Mouse (Mus musculus) MEL (cell line): ENCODE measurements around the gene Mindy4b-ps. TPM values are rescaled to one million over a fixed set of nuclear protein-coding genes. Genes with fewer than 3 reads are reported as not detected.

Experiments
- DNase-seq: peaks from one replicate; pipeline ENCODE4 v3.0.0; 2011; ENCODE audit warnings: low read depth, low spot score
- H3K27ac ChIP-seq: 2 replicates; pipeline ENCODE4 v1.5.1; 2012; ENCODE audit warnings: low read depth, mild to moderate bottlenecking, control low read depth, low read length, moderate library complexity; ENCODE audit not compliant: control insufficient read depth
- H3K27me3 ChIP-seq, 2 experiments: fragments of 150-350 bp in 1 of 2; sonication (generic) in 1 of 2; 2 replicates each; pipeline ENCODE4 v1.6.1; 2012; ENCODE audit warnings: low read length in 2 of 2, mild to moderate bottlenecking in 2 of 2, improper control_type of control experiment in 1 of 2, moderate library complexity in 1 of 2; ENCODE audit not compliant: insufficient read depth in 2 of 2, control insufficient read depth in 1 of 2
- H3K36me3 ChIP-seq, 2 experiments: 2 replicates each; pipeline ENCODE4 v1.6.1; 2012 to 2014; ENCODE audit warnings: low read length in 2 of 2, improper control_type of control experiment in 1 of 2, inconsistent platforms in 1 of 2, mild to moderate bottlenecking in 1 of 2; ENCODE audit not compliant: insufficient read depth in 2 of 2, control insufficient read depth in 1 of 2
- H3K4me1 ChIP-seq, 2 experiments: fragments of 150-350 bp in 1 of 2; sonication (generic) in 1 of 2; 2 replicates each; pipeline ENCODE4 v1.6.1; 2012; ENCODE audit warnings: low read length in 2 of 2, improper control_type of control experiment in 1 of 2, mild to moderate bottlenecking in 1 of 2; ENCODE audit not compliant: insufficient read depth in 2 of 2, control insufficient read depth in 1 of 2
- H3K4me3 ChIP-seq, 2 experiments: fragments of 150-350 bp in 1 of 2; sonication (generic) in 1 of 2; 2 replicates each; pipeline ENCODE4 v1.5.1; 2012; ENCODE audit warnings: low read depth in 2 of 2, low read length in 2 of 2, mild to moderate bottlenecking in 2 of 2, moderate library complexity in 2 of 2, control low read depth in 1 of 2, improper control_type of control experiment in 1 of 2; ENCODE audit not compliant: control insufficient read depth in 1 of 2, insufficient read depth in 1 of 2
- H3K79me2 ChIP-seq: 2 replicates; pipeline ENCODE4 v1.6.1; 2012; ENCODE audit warnings: mild to moderate bottlenecking, low read length, moderate library complexity; ENCODE audit not compliant: control insufficient read depth, poor library complexity, insufficient read depth
- H3K9ac ChIP-seq: 2 replicates; pipeline ENCODE4 v1.6.1; 2012; ENCODE audit warnings: low read depth, mild to moderate bottlenecking, control low read depth, low read length, moderate library complexity; ENCODE audit not compliant: control insufficient read depth, poor library complexity, severe bottlenecking
- H3K9me3 ChIP-seq: fragments of 150-350 bp; sonication (generic); replicated peaks from 2 replicates; pipeline ENCODE4 v1.6.1; 2012; ENCODE audit warnings: mild to moderate bottlenecking, low read length, improper control_type of control experiment, moderate library complexity; ENCODE audit not compliant: insufficient read depth
- BHLHE40 ChIP-seq: IDR thresholded peaks from 2 replicates; pipeline ENCODE4 v1.6.1; 2012; ENCODE audit warnings: low read depth, mild to moderate bottlenecking, inconsistent platforms, low read length, improper control_type of control experiment, borderline replicate concordance
- CHD1 ChIP-seq: IDR thresholded peaks from 2 replicates; pipeline ENCODE4 v1.6.1; 2012; ENCODE audit warnings: low read depth, mild to moderate bottlenecking, inconsistent platforms, low read length, improper control_type of control experiment
- E2F4 ChIP-seq: IDR thresholded peaks from 2 replicates; pipeline ENCODE4 v1.6.1; 2011; ENCODE audit warnings: low read depth, low read length, improper control_type of control experiment, borderline replicate concordance
- GABPA ChIP-seq: IDR thresholded peaks from 2 replicates; pipeline ENCODE4 v1.6.1; 2012; ENCODE audit warnings: low read depth, mild to moderate bottlenecking, inconsistent platforms, low read length, improper control_type of control experiment, moderate library complexity
- GATA1 ChIP-seq: IDR thresholded peaks from 2 replicates; pipeline ENCODE4 v1.6.1; 2011; ENCODE audit warnings: low read depth, low read length, improper control_type of control experiment
- MAFK ChIP-seq: IDR thresholded peaks from 2 replicates; pipeline ENCODE4 v1.6.1; 2011; ENCODE audit warnings: low read depth, mild to moderate bottlenecking, low read length, improper control_type of control experiment, borderline replicate concordance
- MAZ ChIP-seq: IDR thresholded peaks from 2 replicates; pipeline ENCODE4 v1.6.1; 2012; ENCODE audit warnings: low read depth, mild to moderate bottlenecking, inconsistent platforms, low read length, improper control_type of control experiment
- POLR2AphosphoS5 ChIP-seq: IDR thresholded peaks from 2 replicates; pipeline ENCODE4 v1.6.1; 2012; ENCODE audit warnings: low read depth, borderline replicate concordance, mild to moderate bottlenecking, inconsistent platforms, low read length, moderate library complexity, mixed read lengths
- RCOR1 ChIP-seq: IDR thresholded peaks from 2 replicates; pipeline ENCODE4 v1.6.1; 2012; ENCODE audit warnings: low read depth, mild to moderate bottlenecking, inconsistent platforms, low read length, improper control_type of control experiment
- TAL1 ChIP-seq: IDR thresholded peaks from 2 replicates; pipeline ENCODE4 v1.6.1; 2012; ENCODE audit warnings: mild to moderate bottlenecking, inconsistent platforms, low read length, moderate library complexity, mixed read lengths
- TCF12 ChIP-seq: IDR thresholded peaks from 2 replicates; pipeline ENCODE4 v1.6.1; 2014; ENCODE audit warnings: low read depth, mild to moderate bottlenecking, inconsistent platforms, low read length, improper control_type of control experiment, moderate library complexity
- UBTF ChIP-seq: IDR thresholded peaks from 2 replicates; pipeline ENCODE4 v1.6.1; 2012; ENCODE audit warnings: low read depth, mild to moderate bottlenecking, inconsistent platforms, low read length, improper control_type of control experiment, moderate library complexity, borderline replicate concordance; ENCODE audit not compliant: insufficient read depth
- USF1 ChIP-seq: IDR thresholded peaks from 2 replicates; pipeline ENCODE4 v1.6.1; 2014; ENCODE audit warnings: low read depth, mild to moderate bottlenecking, inconsistent platforms, low read length, improper control_type of control experiment, moderate library complexity
- USF2 ChIP-seq, 2 experiments: IDR thresholded peaks; 2 replicates each; pipeline ENCODE4 v1.6.1; 2011 to 2012; ENCODE audit warnings: improper control_type of control experiment in 2 of 2, low read length in 2 of 2, borderline replicate concordance in 1 of 2, inconsistent platforms in 1 of 2, low read depth in 1 of 2, mild to moderate bottlenecking in 1 of 2; ENCODE audit not compliant: insufficient read depth in 1 of 2
- ZKSCAN1 ChIP-seq: IDR thresholded peaks from 2 replicates; pipeline ENCODE4 v1.6.1; 2012; ENCODE audit warnings: low read depth, mild to moderate bottlenecking, inconsistent platforms, low read length, improper control_type of control experiment, moderate library complexity
- ZNF384 ChIP-seq: IDR thresholded peaks from 2 replicates; pipeline ENCODE4 v1.6.1; 2012; ENCODE audit warnings: low read depth, mild to moderate bottlenecking, inconsistent platforms, low read length, improper control_type of control experiment
- polyA plus RNA-seq, 2 experiments: library from polyadenylated mRNA; stranded (reverse) in 1 of 2; unstranded in 1 of 2; fragments of >175 nt in 1 of 2; fragments of >200 nt in 1 of 2; gene quantifications; 2 replicates each; pipeline versions ENCODE4 v1.2.1 to v1.2.4; 2012; ENCODE audit warnings: low replicate concordance in 2 of 2, low read depth in 1 of 2; ENCODE audit not compliant: insufficient read length in 2 of 2, insufficient read depth in 1 of 2, missing spikeins in 1 of 2
- total RNA-seq: library from RNA; depleted of rRNA; stranded (reverse); fragments of 300-350 nt; gene quantifications from 2 replicates; pipeline ENCODE4 v1.2.3, GENCODE M21; 2012

The Mindy4b-ps gene
- total and polyA plus RNA-seq, 3 experiments, result not detected

DNA sequence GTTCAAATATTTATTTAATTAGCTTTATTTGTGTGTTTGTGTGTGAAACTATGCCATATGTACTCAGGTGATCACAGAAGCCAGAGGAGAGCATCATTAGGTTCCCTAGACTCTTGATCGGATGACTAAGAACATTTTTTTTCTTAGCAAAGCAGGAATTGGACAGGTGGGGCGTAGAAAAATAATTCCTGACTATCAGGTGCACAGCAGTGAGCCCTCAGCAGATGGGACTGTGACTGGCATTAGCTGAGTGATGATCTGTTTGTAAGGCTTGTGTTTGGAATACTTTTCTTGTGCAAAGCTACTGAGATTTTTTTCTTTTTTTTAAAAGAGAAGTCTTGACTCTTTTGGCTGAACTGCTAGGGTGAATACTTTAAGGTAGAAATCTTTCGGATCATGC, 67.8 kb downstream of the Mindy4b-ps start:
- Histone ChIP-seq H3K4me3 (no peak overlapping the region), H3K79me2 (no peaks in the 10 kb centered on the region), H3K36me3 (no peaks in the 10 kb centered on the region), H3K4me1 (no peaks in the 10 kb centered on the region), H3K9ac (no peak overlapping the region), H3K27me3 (peaks cover 2% of the 10 kb centered on the region in 2 experiments), H3K9me3 (no peaks in the 10 kb centered on the region), H3K27ac (no peak overlapping the region)
- TF ChIP-seq CHD1, result no peak
- TF ChIP-seq USF2 (IDR thresholded peaks at IDR 0.05; ENCODE audit: borderline replicate concordance in 1 of 2, insufficient read depth in 1 of 2, low read depth in 1 of 2, low read length in 2 of 2), result no peak
- no peak for TF ChIP-seq TAL1
- no peak for DNase-seq

DNA sequence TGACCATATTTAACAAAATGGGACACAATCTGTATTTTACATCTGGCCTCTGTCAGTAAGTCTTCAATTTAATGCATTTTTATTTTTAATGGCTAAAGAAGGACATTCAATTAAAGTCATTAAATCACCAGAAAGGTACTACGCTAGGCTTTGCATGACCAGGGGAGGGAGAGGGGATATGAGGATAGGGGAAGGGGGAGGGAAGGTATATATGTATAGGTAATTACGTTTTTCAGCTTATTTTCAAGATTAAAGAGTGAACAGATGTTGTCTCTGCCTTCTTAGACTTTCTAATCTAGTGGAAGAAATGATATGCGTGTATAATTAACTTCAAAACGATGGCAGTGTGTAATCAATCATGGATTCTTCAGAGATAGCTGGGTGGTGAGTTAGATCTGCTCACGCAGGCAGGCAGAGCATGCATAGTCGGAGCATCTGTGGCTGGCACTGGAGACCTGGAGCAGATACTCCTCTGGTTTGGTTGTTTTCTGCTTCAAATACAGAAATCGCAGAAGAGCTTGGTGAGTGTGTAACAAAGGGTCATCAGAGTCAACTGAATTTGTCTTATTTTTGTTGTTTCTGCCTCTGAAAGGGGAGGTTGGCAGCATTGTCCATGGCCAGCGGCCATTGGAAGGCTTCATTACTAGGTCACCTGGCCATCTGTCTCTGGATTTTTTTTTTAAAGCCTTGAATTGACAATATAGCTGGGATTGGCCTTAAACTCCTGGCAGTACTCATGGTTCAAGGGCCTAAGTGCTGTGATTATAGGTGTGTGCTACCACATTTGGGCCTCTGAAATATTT, 70.1 kb downstream of the Mindy4b-ps start:
- no peaks in the 10 kb centered on the region for H3K36me3 ChIP-seq
- no peak overlapping the region for H3K4me3 ChIP-seq
- H3K9ac ChIP-seq, result no peak overlapping the region
- no peaks in the 10 kb centered on the region for H3K4me1 ChIP-seq
- DNase-seq, result no peak
- H3K27me3 ChIP-seq, result peaks cover 2 to 4% of the 10 kb centered on the region in 2 experiments
- no peak for TF ChIP-seq TAL1
- TF ChIP-seq RCOR1, result no peak
- TF ChIP-seq BHLHE40, result no peak
- TF ChIP-seq GABPA, result no peak
- no peak for TF ChIP-seq ZNF384
- TF ChIP-seq GATA1, result no peak
- TF ChIP-seq ZKSCAN1, result no peak
- no peak for TF ChIP-seq USF1
- TF ChIP-seq TCF12, result no peak
- TF ChIP-seq MAFK, result no peak
- no peak for TF ChIP-seq POLR2AphosphoS5
- TF ChIP-seq UBTF, result no peak
- TF ChIP-seq MAZ, result no peak
- TF ChIP-seq E2F4, result no peak
- no peak overlapping the region for H3K27ac ChIP-seq
- no peaks in the 10 kb centered on the region for H3K9me3 ChIP-seq
- H3K79me2 ChIP-seq, result no peaks in the 10 kb centered on the region
